Mouse (Mus musculus): ENCODE data around the gene Accs.

The Accs gene

GRCm38 (mm10) chr2:93791516-93792499 lies 57.9 kb downstream of the Accs start:
- no peak for DNase-seq (ENCODE audit: low spot score)

GRCm38 (mm10) chr2:93790798-93791345 lies 58.9 kb downstream of the Accs start:
- DNase-seq (ENCODE audit: low spot score), result no peak

- no peak for DNase-seq (ENCODE audit: low spot score)
Observed at GRCm38 (mm10) chr2:93788557-93788956, 61.2 kb downstream of the Accs start.

- DNase-seq (ENCODE audit: low spot score), result peak; percentile 75
Observed at GRCm38 (mm10) chr2:93786175-93786574, 63.6 kb downstream of the Accs start.

GRCm38 (mm10) chr2:93785432-93785798 lies 64.3 kb downstream of the Accs start:
- DNase-seq (ENCODE audit: low spot score), result no peak

GRCm38 (mm10) chr2:93784721-93785431 lies 64.9 kb downstream of the Accs start:
- DNase-seq (ENCODE audit: low spot score), result no peak

GRCm38 (mm10) chr2:93783926-93784539 lies 65.7 kb downstream of the Accs start:
- DNase-seq (ENCODE audit: low spot score), result no peak

Data from layer of hippocampus, adult 9-10 months (tissue).